Mouse (Mus musculus): ENCODE data around the gene Smim24.

The Smim24 gene

GRCm38 (mm10) chr10:81392270-81392669, 581 bp upstream of the Smim24 start:
- no peak for DNase-seq (ENCODE audit: low spot score)

- no peak for DNase-seq (ENCODE audit: low spot score)
Observed at GRCm38 (mm10) chr10:81393456-81394063, 709 bp downstream of the Smim24 start.

DNA sequence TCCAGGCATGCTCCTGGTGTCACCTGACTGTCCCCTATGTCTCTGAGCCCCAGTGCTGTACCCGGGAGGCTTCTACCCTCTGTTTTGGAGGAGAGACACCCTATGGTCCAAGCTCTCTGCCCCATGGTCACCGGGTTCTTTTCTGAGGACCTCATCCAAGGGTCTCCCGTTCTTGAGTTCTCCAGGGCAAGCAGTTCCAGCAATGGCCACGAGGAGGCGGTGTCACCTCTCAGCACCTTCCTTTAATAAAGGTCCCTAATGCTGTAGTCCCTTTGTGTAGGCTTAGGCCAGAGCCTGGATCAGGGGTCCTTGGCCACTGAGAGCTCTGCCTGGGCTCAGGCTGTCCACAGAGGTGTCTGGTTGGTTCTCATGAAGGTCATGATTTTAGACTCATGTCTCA, 2.3 kb downstream of the Smim24 start:
- DNase-seq (ENCODE audit: low spot score): peak; percentile 54

DNA sequence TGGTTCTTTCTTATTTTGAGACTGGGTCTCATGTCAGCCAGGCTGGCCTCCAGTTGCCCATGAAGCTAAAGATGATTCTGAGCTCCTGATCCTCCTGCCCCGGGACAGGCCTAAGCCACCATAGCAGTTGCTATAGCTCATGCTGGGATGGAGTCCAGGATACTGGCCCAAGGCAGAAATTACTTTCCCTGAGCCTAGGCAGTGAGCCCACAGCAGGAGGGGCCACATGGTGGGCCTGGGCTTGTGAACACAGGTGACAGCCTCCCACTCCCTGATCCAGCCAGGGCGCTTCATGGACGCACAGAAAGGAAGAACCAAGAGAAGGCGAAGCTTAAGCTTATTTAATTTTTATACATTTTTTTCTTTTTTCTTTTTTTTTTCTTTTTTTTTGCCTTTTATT, 3.0 kb downstream of the Smim24 start:
- DNase-seq (ENCODE audit: low spot score): no peak

- no peak for DNase-seq (ENCODE audit: low spot score)
Observed at GRCm38 (mm10) chr10:81396749-81397148, 3.9 kb downstream of the Smim24 start.

- no peak for DNase-seq (ENCODE audit: low spot score)
Observed at GRCm38 (mm10) chr10:81399296-81399695, 6.4 kb downstream of the Smim24 start.

GRCm38 (mm10) chr10:81399798-81400308, 7.0 kb downstream of the Smim24 start:
- DNase-seq (ENCODE audit: low spot score): no peak

DNA sequence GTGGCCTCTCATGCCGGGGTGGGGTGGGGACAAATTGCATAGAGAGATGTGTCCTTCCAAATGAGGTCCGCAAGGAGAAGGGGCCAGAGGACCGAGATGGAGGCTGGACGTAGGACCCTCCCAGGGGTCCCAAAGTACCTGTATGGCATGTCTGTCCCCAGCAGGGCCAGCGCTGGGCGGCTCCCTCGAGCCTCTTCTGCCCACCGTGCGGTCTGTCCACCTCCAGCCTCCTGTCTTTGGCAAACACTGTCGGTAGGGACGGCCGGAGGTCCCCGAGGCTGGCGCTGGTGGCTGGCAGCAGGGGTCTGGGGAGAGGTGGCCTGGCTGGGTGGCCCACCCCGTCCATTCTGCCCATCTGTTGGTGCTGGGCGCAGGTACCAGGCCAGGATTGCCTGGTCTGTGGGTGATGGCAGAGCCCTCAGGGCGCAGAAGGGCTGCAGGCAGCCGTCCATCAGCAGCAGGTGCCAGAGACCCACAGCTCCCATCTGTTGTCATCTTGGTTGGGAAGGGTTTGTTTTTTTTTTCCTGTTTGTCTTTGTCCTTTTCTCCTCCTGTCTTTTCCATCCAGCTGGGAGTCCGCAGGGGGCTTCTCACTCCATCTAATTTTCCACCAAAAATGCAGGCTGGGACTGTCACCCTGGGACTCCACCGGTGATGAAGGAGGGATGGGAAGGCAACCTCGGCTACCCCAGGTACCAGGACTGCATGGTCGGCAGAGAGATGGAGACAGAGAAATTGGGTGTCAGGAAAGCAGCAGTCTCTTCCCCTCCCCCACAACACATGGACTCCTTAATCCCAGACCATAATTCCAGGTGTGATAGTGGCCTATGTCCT, 7.7 kb downstream of the Smim24 start:
- DNase-seq (ENCODE audit: low spot score): no peak

- no peak for DNase-seq (ENCODE audit: low spot score)
Observed at GRCm38 (mm10) chr10:81401205-81401520, 8.3 kb downstream of the Smim24 start.

GRCm38 (mm10) chr10:81401521-81402226, 8.8 kb downstream of the Smim24 start:
- DNase-seq (ENCODE audit: low spot score): peak; percentile 84

- no peak for DNase-seq (ENCODE audit: low spot score)
Observed at GRCm38 (mm10) chr10:81402227-81402765, 9.4 kb downstream of the Smim24 start.

- no peak for DNase-seq (ENCODE audit: low spot score)
Observed at GRCm38 (mm10) chr10:81403511-81403910, 10.7 kb downstream of the Smim24 start.

DNA sequence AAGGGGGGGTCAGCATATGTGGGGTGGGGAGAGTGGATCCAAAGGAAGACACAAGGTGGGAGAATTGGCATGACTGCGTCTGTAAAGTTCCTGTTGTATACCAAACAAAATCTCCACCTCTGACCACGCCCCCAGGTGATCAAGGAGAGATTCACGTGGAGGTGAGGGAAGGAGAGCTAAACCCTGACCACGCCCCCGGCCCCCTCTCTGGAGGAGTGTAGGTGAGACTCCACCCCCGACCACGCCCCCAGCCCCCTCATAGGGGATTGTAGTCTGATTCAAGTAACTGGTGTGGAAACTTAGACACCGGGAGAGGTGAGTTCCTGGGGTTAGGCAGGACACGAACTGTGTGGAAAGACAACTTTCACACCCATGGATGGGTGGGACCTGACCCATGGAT, 11.2 kb downstream of the Smim24 start:
- DNase-seq (ENCODE audit: low spot score): no peak

DNA sequence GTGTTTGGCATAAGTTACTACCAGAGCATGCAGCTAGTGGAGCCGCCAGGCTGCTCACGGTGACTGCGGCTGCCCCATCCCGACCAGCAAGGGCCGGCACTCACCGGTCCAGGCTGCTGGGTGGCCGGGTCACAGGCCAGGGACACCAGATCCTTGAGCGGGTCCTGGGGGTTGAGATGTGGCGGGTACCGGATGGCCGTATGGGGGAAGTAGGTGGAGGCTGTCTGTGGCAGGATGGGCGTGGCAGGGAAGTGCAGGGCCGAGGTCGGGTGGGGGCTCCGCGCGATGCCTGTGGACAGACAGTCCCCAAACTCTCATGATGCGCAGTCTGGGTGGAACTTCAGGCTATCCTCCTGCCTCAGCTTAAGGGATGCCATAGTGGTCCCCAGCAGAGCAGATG, 11.9 kb downstream of the Smim24 start:
- no peak for DNase-seq (ENCODE audit: low spot score)

DNA sequence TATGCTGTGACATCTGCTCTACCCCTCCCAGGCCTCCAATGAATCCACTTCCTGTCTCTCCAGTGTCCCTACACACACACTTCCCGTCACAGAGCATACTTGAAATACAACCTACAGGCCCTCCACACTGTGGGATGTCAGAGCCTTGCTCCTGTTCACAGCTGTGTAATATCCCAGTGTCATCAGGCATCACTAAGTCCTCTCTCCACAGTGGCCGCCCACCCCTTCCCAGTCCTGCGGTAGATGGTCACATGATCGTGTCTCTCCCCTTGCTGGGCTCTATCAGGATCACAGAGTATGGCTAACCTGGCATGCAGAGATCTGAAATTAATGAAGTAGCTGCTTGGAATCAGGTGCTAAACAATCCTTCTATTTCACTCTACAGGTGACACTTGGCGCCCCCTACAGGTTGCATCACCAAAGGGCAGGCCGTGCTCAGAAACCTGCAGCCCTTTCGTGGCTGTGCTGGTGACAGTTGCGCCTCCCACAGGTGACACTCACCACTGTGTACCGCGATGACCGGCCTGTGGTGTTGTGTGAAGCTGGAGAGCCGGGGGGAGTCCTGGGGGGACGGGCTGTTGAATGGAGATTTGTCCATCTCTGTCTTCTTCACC, 12.8 kb downstream of the Smim24 start:
- no peak for DNase-seq (ENCODE audit: low spot score)

GRCm38 (mm10) chr10:81406504-81407440, 13.9 kb downstream of the Smim24 start:
- DNase-seq (ENCODE audit: low spot score): no peak

DNA sequence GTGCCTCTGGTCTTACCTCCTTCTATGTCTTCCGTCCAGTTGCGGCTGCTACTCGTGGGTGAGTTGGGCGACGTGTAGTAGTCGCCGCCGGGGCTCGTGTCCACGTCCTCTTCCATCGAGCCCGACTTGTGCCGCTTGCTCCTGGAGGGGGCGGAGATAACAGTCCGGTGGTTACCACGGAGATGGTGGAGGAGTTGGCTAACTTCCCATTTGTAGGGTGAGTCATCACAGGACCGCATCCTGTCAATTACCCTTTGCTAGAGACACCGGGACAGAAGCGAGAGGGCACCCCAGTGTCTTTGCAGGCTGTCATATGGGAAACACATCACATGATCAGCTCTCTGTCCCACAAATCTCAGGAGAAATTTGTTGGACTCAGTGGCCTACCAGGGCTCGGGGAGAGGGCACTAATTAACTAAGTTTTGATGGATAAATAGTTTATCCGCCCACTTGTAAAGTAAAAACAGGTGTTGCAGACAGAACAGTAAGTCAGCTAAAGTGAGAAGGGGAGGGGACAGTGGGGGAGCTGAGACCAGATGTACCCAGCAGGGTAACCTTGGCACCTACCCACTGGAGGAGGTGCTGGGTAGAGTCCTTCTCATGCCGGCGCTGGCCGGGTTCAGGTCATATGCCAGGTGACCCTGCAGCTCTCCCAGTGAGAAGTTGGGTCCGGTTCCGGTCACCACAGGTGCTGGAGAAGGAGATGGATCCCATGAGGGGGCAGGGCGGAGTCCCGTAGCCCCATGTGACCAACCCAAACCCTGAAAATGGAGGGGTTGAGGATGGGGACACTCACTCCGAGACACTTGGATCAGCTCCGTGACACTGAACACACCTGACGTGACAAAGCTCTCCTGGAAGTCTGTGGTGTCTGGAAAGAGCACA, 14.9 kb downstream of the Smim24 start:
- DNase-seq (ENCODE audit: low spot score): peak; percentile 94

DNA sequence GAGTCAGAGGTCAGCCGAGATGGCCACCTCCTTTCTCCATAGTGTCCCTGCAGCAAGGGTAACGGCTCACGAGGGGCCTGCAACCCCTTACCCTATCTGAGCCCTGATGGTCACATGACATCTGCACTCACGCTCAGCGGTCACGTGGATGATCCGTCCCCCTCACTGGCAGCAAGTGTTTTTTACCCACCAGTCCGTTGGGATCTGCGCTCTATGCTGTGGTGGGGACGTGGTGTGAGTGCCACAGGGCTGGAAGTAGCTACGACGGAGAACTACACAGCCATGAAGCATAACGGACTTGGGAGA, 15.5 kb downstream of the Smim24 start:
- DNase-seq (ENCODE audit: low spot score): no peak

DNA sequence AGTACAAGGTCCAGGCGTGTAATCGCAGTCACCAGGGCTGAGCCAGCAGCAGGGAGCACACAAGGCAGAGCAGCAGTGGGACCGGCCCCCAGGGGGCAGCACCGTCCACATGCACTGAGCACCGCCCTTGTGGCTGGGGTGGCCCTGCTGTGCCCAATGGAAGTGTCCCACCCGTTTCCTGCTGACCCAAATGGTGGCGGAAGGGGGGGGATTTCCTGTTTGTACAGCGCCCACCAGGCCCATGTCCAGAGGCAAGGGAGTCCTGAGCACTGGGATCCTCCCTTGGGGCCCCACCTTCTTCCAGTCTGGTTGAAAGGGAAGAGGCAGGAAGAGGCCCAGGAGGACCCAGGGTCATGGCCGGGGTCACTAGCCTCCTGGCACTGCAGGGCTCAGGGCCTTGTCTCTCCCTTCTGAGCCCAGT, 16.0 kb downstream of the Smim24 start:
- DNase-seq (ENCODE audit: low spot score): peak; percentile 94

DNA sequence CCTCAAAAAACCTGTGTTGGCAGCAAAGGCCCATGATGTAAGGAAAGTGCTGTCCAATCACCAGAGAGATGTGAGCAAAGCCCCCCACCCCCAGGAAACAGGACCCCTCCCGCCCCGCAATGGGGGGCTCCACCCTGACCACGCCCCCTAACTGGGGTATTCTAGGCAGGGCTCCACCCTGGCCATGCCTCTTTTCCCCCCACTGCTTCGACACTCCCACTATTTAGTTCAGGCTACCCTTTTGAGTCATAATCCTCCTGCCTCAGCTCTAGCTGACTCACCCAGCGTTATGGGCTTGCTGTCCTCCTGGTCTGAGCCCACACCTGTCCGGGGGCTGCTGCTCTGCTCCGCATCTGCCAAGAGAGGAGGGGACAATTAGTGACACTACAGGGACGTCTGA, 16.5 kb downstream of the Smim24 start:
- DNase-seq (ENCODE audit: low spot score): no peak

Measured in lung, postnatal 25 days (tissue).